Mouse (Mus musculus) adrenal gland, adult 2 months (tissue): ENCODE results near the gene Selenos. TPM values are rescaled to one million over a fixed set of nuclear protein-coding genes. Genes with fewer than 3 reads are reported as not detected.
A peak's percentile ranks its signal among the peaks of the same experiment; 100 is the strongest.
"Not testable (repeated sequence)": the region's sequence is repeated elsewhere in the genome, so short reads cannot be mapped to it uniquely, and the experiment has no call there.

Experiments used
- DNase-seq: peaks from one replicate; pipeline ENCODE4 v3.0.0; 2021
- long read RNA-seq: library from polyadenylated mRNA; stranded (forward); transcript quantifications from one replicate; pipeline ENCODE4 v2.0.0, GENCODE M21; 2021
- polyA plus RNA-seq: library from polyadenylated mRNA; depleted of rRNA; stranded (reverse); fragments of >200 nt; gene quantifications from 2 replicates; pipeline ENCODE4 v1.2.3, GENCODE M21; 2012; rRNA removed
- total RNA-seq, 2 experiments: library from RNA; stranded (reverse); gene quantifications; 2 replicates each; pipeline ENCODE4 v1.2.3; 2021

Selenos gene
- total RNA-seq: 100 to 1,000 TPM in 1 of 2 experiments, 10 to 100 TPM in 1; 79.6 to 100 TPM
- 163 and 188 TPM in 2 replicates for polyA plus RNA-seq
- long read RNA-seq, transcript Selenos-201 (6 exons, 1,191 nt): major isoform, 107 of 119 reads
- long read RNA-seq, transcript Selenos-205 (6 exons, 1,157 nt): minor isoform, 8 of 119 reads
- long read RNA-seq, partial matches to known transcripts: 2 of 119 reads
- long read RNA-seq, other reads (novel, unspliced or antisense): 0 of 119 reads

GRCm38 (mm10) chr7:66079364-66080230 lies at the start of gene Selenos:
TSS of gene Selenos (plus strand) at chr7:66079649.
- DNase-seq: peak; percentile 97

DNA sequence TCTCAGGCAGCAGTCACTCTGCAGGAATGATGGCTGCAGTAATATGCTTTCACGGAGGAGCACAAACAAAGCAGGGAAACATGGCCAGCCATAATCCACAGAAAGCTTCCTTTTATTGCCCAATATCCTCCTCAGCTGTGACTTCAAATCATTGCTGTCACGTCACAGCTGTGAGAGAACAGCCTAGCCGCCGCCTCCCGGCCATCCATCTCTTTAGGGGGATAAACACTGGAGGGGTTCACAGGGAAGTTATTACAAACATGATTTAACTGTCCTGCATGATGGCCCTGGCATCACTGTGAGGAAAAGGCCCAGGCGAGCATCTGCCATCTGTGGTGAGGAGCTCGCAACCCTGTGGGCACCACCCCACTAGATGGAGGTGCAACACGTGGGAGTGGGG lies 42.6 kb upstream of the Selenos start:
- DNase-seq: no peak

- no peak for DNase-seq
Observed at GRCm38 (mm10) chr7:66038261-66038660, 41.2 kb upstream of the Selenos start.

DNA sequence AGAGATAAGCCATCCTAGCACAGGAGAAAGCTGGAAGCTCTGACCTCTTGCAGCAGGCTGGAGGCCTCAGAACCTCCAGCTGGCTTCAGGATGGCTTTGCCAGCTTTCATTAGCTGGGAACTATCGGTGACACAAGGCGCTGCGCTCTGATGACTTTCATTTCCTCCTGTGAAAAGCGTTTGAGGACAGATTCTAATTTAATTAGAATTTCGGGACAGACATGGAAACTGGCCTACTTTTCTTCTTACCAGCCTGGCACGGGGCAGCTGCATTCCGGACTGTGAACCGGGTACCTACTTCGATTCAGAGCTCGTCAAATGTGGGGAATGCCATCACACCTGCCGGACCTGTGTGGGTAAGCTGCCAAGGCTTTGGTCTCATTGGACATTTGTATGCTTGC lies 40.7 kb upstream of the Selenos start:
- DNase-seq: no peak

GRCm38 (mm10) chr7:66040026-66040814 lies 39.2 kb upstream of the Selenos start:
- DNase-seq: no peak

DNA sequence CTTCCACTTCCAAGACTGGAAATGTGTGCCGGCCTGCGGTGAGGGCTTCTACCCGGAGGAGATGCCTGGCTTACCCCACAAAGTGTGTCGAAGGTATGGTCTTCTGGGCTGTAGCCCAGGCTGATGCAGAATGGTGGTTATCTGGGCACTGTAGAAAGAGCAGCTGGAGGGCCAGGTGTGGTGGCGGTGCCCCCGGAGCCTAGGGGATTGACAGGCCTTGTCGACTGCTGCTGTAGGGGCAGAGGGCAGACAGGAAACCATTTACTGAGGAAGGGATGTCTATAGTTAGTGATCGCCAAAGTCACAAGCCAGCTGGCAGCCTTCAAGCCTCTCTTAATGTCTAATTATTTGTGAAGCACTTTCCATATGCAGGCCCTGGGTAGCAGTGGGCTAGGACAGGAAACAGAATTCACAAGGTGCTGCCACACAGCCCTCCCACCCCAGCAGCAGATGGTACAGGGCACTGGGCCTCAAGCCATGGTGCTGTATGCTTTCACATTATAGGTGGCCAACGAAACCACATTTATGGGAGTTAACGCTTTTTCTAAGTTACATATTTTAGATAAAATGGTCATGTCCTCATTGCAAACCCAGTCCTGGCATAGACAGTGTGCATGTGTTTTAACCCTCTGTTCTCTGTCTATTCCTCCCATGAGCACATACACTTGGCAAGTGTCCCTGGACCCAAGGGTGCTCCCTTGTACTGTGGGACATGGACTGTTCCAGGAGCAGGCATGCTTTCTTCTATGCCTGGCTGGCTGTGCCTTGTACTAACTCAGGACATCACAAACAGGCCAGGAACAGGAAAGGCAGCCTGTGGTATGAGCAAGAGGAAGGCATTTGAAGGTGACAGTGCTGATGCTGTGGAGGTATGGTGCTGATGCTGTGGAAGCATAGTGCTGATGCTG lies 35.6 kb upstream of the Selenos start, which contains the start of gene Gm45213:
Gm45213 (plus strand) TSS at position 51 of the 908 bp plus-strand sequence.
- no peak for DNase-seq

- DNase-seq: no peak
Observed at GRCm38 (mm10) chr7:66044617-66045016, 34.8 kb upstream of the Selenos start.

DNA sequence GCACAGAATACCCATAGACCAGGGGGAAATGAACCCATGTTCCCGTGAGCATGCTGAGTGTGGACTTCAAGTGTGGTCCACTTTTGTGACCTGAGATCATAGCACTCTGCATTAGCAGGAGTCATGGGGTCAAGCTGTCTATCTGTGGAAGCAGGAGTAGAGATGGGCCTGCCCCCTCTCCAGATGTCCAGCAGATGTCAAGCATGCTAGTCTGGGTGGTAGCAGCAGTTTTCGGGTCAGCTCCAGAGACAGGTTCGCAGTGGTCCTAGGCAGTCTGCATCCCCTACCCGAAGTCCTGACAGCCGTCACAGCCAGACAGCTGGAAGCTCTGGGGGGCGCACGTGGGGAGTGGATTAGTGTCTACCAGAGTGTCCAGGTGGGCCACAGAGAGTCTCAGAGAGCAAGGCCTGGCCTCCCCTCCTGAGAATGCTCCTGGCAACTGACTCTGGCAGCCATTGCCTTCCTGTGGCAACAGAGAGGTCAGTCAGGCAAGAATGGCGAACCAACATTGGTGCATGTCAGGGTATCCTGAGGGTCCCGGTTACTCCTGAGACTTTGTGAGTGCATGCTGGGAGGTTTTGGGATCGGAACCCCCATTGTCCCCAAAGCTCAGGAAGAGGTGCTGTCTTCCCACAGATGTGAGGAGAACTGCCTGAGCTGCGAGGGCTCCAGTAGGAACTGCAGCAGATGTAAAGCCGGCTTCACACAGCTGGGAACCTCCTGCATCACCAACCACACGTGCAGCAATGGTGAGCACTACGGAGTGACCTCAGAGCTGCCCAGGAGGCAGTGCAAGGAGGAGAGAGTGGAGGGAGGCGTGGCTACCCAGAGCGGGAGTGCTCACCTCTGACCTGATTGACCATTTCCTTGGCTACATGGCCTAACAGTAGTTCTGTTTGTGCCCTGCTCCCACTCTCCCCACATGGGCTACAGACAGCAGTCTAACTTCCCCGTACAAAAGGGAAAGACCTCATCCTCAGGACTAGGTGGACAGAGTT lies 32.2 kb upstream of the Selenos start:
- no peak for DNase-seq

DNA sequence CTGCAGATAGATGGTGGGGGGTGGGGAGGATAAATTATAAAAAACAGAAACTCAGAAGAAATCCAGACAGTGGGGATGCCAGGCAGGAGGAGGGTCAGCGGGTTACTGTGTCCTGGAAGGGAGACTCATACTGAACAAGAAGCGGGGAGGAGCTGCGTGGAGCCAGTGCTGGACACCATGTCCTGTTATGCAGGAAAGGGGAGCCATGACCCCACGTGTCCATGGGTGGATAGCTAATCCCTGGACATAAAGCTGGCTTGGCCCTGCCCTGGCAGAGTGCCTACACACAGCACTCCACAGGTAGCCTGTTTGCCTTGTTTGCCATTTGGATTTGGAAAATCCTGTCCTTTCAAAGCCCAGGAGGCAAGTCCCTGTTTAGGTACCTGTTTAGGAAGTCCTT lies 31.5 kb upstream of the Selenos start:
- no peak for DNase-seq

GRCm38 (mm10) chr7:66048446-66049230 lies 30.8 kb upstream of the Selenos start:
- DNase-seq: no peak

DNA sequence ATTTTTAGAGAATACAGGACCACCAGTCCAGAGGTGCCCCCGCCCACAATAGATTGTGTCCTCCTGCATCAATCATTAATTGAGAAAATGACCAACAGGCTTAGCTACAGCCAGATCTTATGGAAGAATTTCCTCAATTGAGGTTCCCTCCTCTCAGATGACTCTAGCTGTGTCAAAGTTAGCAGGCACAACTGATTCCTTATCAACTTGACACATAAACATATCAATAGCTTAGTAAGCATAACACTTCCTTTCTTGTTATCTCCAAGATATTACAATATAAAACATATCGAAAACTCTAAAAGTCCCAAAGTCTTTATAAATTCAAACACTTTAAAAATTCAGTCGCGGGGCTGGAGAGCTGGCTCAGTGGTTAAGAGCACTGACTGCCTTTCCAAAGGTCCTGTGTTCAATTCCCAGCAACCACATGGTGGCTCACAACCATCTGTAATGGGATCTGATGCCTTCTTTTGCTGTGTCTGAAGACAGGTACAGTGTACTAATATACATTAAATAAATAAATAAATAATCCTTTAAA lies 25.4 kb upstream of the Selenos start:
- DNase-seq: no peak

- DNase-seq: not testable (repeated sequence)
Observed at GRCm38 (mm10) chr7:66055356-66055755, 24.1 kb upstream of the Selenos start.

DNA sequence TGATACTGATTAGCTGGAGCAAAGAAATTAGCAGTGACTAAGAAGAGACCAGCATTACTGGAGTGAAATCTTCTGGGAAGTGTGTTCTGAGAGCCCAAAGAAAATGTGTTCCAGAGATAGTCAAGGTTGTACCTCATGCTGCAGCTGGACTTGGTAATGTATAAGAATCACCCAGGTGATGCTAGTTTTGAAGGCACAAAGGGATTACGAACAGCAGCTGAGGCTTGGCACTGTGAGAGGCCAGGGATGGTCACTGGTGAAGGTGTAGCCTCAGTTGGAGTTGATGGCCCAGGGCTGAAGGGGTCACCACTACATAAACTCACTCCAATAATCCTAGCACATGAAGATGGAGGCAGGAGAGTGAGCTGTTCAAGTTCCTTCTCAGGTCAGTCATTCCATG lies 20.7 kb upstream of the Selenos start, which contains the start of gene Snrpa1:
Snrpa1 (plus strand) TSS at position 301 of the 400 bp plus-strand sequence.
- no peak for DNase-seq

- DNase-seq: peak; percentile 94
Observed at GRCm38 (mm10) chr7:66060066-66060956, 19.1 kb upstream of the Selenos start.

DNA sequence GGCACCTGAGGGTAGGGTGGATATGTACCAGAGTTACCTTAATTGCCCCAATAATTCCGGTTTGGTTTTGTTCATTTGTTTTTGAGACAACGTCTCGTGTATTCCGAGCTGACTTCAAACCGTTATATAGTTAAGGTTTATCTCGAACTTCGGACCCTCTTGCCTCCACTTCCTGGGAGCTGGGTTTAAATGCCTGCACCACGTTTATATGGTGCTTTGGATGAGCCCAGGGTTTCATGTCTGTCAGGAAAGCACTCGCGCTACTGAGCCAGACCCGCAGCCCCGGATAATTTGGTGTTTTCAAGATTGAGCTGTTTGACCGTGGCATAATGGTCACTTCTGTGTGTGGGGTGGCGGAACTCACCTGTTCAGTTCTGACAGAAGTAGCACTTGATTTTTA lies 18.4 kb upstream of the Selenos start:
- DNase-seq: no peak

DNA sequence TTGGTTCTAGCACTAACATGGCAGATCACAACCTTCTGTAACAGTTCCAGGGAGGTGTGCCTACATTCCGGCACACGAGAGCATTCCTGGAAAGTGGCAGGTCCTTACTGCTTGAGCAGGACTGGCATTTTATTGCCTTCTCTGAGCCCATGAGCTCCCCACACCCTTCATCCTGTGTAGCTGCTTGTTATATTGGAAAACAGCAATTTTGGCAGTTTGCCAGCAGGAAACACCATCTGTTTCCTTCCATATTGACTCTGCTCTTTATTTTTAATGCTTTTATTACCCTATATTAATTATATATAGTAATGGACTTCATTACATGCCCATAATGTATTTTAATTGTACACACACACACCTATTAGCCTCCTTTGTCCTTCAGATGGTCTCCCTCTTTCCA lies 3.0 kb upstream of the Selenos start:
- no peak for DNase-seq

DNA sequence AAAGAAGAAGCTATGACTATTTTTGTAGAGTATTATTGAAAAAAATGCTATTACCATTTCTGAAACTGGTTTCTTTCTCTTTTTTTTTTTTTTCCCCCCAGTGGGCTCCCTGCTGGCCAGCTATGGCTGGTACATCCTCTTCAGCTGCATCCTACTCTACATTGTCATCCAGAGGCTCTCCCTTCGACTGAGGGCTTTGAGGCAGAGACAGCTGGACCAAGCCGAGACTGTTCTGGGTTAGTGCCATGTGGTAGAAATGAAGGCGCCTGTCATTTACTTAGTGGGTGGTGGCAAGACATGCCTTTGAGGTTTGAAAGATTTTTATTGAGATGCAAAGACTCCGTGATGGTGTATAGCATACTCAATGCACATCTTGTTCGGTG lies 773 bp downstream of the Selenos start:
- DNase-seq: no peak

GRCm38 (mm10) chr7:66083757-66084156 lies 4.3 kb downstream of the Selenos start:
- no peak for DNase-seq
